Mouse (Mus musculus) left cerebral cortex, postnatal 10 days (tissue): ENCODE data around the gene Olfr524. TPM values are rescaled to one million over a fixed set of nuclear protein-coding genes. Genes with fewer than 3 reads are reported as not detected.

ENCODE experiments used
- DNase-seq, 2 experiments: peaks; one replicate each; pipeline ENCODE4 v3.0.0; 2021 to 2022; ENCODE audit warnings: low spot score in 2 of 2, mixed read lengths in 1 of 2; ENCODE audit errors: extremely low spot score in 1 of 2
- intact Hi-C: fragments of 180-260 bp; cut with DNase I; formaldehyde crosslinking; loops from one replicate; pipeline ENCODE4 v1.15.1; 2025
- total RNA-seq, 2 experiments: library from RNA; stranded (reverse); gene quantifications; 2 replicates each; pipeline ENCODE4 v1.2.3; 2021

Gene Olfr524
- total RNA-seq = not detected

DNA sequence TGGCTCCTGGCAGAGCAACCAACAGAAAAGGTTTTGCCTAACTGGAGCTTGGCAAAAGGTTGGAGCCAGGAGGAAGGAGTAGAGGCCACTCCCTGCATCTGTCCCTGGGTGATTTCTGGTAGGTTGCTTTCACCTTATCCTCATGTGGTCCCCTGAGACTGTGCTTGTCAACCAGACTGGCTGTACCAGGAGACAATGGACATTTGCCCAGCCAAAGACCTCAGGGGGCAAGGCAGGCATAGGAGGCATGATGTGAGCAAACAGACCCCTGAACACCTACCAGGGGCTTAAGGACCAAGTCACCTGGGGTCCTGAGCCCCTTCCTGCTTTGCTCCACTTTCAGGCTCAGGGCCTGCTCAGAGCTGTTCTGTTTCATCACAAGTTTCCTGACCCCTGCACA, at the start of gene Olfr524:
Gene Olfr524 (minus strand): TSS at position 101 of the 400 bp plus-strand sequence.
- intact Hi-C loops = no loop called here
- no peak for DNase-seq

DNA sequence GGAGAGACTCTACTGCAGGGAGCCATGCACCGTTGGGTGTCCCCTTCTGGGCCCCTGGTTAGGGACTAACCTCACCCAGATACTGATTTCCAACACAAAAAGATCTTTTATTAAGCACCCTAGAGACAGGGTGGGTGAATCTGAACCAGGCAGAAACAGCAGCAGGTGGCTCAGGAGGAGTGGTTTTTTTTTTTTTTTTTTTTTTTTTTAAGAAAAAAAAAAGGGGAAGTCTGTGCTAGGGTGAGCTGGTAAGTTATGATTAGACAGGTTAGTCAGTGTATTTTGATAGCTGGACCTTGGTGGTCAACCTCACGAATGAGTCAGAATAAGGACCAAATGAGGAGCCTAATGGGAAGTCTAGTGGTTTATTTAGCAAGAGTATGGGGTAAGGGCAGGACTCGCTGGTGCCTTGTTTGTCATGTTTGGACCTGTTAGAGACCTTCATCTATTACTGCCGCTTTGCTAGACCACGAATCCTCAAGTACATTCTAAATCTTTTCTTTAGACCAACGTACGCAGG, 48.1 kb upstream of the Olfr524 start:
- intact Hi-C loops = no loop called here
- no peak for DNase-seq

- intact Hi-C loops = no loop called here
- DNase-seq = no peak
These were observed 41.5 kb upstream of the Olfr524 start, which contains the start of gene 5830411N06Rik for GRCm38 (mm10) chr7:140247216-140247615. TSS of gene 5830411N06Rik (plus strand) at chr7:140247284.

GRCm38 (mm10) chr7:140233696-140234095, 27.9 kb upstream of the Olfr524 start:
- no peak for DNase-seq
- intact Hi-C loops = no loop called here

DNA sequence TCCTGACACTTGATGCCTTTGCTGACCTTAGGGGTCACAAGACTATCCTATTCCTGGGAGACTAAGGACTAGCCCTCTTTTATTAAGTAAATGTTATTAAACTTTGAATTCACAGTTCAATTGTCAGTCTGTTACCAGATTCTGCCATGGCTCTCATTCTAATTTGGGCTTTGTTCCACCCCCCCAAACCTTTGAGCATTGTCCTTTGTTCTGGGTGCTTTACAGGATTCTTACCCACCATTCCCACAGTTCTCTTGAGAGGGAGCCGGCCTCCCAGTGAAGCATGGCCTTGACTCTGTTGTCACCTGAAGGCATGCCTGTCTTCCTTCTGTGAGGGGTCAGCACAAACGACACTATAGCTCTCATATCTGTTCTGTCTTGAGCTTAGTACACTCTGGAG, 25.3 kb upstream of the Olfr524 start:
- intact Hi-C loops = no loop called here
- DNase-seq = no peak

DNA sequence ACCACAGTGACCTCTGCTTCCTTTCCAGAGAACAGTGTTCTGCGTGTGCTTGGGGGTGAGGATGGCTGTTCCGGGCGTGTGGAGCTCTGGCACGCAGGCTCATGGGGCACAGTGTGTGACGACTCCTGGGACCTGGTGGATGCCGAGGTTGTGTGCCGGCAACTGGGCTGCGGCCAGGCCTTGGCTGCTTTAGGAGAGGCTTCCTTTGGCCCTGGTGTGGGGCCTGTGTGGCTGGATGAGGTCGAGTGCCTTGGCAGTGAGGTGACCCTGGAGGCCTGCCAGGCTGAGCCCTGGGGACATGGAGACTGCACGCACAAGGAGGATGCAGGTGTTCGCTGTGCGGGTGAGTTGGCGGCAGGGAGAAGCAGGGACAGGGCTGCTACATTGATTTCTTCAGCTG, 22.7 kb upstream of the Olfr524 start:
- intact Hi-C loops = no loop called here
- DNase-seq = peak in 1 of 2 experiments; percentile 23

- intact Hi-C loops = no loop called here
- DNase-seq = no peak
These were observed 18.4 kb upstream of the Olfr524 start for GRCm38 (mm10) chr7:140224209-140224608.

GRCm38 (mm10) chr7:140220375-140220774, 14.6 kb upstream of the Olfr524 start:
- intact Hi-C loops = no loop called here

GRCm38 (mm10) chr7:140219268-140219667, 13.5 kb upstream of the Olfr524 start:
- intact Hi-C loops = no loop called here
- no peak for DNase-seq

More at GRCm38 (mm10) chr7:140220375-140220774, 14.6 kb upstream of the Olfr524 start:
- no peak for DNase-seq

DNA sequence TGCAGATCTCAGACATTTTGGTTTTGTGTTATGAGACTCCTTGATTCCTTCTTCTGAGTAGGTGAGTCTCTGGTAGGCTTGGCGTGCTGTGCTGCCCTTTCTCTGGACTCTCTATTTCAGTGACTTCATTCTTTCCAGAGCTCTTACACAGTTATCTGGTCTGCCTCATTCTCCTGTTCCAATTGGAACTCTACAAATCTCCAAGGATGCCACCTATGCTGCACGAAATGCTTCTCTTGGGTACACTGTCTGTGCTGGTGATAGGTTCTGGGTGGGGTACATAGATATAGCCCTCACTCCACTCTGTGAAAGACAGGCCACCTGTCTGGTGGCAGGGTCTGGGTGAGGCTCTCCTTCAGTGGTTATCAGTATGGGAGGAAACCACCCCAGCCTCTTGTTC, 12.2 kb upstream of the Olfr524 start, which contains the start of gene Cd163l1:
Gene Cd163l1 (plus strand): TSS at position 301 of the 400 bp plus-strand sequence.
- DNase-seq = no peak
- intact Hi-C loops = no loop called here

DNA sequence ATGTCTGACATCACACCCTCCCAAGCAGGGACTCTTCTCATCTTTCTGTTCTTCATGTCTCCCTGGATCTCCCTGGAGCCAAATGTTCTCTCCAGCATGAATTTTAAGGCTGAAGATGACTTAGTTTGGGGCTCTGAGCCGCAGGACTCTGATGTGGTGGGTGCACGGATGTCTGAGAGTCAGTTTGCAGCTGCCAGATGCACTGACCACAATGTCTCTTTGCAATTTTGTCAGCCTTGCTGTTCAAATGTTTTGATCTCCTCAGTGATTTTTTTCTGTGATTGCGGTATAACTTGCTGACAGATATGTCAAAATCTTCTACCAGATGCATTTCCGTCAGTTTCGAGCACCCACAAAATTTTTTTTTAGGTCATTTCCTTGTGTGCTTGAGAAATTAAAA, 8.1 kb upstream of the Olfr524 start:
- DNase-seq = no peak
- intact Hi-C loops = no loop called here

- DNase-seq = no peak
- intact Hi-C loops = no loop called here
These were observed 2.9 kb upstream of the Olfr524 start for GRCm38 (mm10) chr7:140208677-140209076.

DNA sequence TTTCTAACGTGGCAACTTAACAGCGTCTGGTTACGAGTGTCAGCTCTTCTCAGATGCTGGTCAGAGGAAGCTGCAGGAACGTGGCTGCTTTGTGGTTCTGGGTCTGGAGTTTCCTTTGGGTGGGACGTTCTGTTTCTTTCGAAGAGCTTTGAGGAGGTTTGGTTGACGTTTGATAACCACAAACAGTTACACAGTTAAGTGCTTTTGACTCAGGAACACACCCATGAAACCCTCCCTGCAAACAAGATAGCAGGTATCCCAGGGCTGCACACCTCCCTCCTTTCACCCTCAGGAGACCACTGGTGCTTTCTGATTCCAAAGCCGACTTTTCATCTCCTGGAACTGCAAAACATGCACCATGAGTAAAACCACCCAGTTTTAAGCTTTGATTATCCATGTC, 2.4 kb upstream of the Olfr524 start:
- intact Hi-C loops = no loop called here
- DNase-seq = no peak

- intact Hi-C loops = no loop called here
- no peak for DNase-seq
These were observed 1.1 kb upstream of the Olfr524 start for GRCm38 (mm10) chr7:140206904-140207303.

- intact Hi-C loops = no loop called here
- DNase-seq = no peak
These were observed 4.7 kb downstream of the Olfr524 start for GRCm38 (mm10) chr7:140201090-140201489.

DNA sequence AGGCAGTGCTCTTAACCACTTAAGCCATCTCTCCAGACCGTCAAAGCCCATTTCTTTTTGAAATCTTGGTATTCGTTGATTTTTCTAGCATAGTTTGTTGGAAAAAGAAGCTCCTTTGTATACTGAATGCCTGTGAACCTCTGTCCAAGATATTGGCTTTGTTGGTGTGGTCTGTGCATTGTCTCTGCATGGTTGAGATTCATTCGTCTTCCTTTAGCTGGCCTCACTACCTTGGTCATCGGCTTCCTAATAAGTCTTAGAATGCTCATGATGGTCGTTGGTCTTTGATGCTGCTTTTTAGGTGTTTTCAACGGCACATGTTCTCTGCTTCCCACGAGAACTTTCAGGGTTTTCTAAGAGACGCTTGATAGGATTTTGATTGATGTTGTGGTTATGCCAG, 9.8 kb downstream of the Olfr524 start:
- no peak for DNase-seq
- intact Hi-C loops = no loop called here

GRCm38 (mm10) chr7:140194031-140194430, 11.7 kb downstream of the Olfr524 start:
- intact Hi-C loops = no loop called here
- DNase-seq = peak in 1 of 2 experiments; percentile 15

DNA sequence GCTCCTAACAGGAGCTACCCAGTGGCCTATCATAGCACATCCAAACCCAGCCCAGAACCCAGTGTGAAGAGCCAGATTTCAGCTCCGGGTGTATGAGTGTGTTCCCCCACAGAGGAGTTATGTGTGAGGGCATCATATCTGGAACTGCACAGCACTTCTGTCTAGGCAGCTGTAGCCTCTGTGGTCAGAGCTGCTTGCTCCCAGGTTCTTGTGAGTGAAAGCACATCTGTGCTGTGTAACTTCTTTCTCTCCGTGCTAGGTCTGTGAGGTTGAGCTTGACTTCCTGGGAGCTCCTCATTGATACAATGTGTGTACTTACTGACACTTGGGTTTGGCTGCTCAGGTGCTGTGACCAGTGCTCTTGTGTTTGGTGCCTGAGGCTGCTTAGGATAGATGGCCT, 12.9 kb downstream of the Olfr524 start:
- no peak for DNase-seq
- intact Hi-C loops = no loop called here

DNA sequence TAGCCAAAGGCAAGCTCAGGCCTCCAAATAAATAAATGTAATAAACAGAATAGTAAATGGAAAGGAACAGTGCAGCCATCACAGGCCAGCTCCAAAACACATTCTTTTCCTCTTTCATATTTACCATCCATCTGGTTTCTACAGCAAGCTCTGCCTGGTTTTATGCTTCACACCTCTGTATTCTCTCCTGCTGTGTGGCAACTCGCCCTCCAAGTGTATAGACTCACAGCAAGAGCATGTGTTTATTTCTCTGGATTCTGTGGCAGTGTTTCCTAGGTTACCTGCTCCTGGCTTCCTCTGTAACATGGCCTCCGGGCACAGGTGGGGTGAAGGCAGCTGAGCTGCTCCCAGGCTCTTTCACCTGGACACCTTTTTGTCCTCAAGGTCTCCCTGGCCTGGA, 13.3 kb downstream of the Olfr524 start:
- no peak for DNase-seq
- intact Hi-C loops = no loop called here

GRCm38 (mm10) chr7:140190435-140190834, 15.3 kb downstream of the Olfr524 start:
- intact Hi-C loops = no loop called here
- DNase-seq = no peak
